Mouse (Mus musculus): ENCODE results near the gene Nmnat1.

Gene Nmnat1

DNA sequence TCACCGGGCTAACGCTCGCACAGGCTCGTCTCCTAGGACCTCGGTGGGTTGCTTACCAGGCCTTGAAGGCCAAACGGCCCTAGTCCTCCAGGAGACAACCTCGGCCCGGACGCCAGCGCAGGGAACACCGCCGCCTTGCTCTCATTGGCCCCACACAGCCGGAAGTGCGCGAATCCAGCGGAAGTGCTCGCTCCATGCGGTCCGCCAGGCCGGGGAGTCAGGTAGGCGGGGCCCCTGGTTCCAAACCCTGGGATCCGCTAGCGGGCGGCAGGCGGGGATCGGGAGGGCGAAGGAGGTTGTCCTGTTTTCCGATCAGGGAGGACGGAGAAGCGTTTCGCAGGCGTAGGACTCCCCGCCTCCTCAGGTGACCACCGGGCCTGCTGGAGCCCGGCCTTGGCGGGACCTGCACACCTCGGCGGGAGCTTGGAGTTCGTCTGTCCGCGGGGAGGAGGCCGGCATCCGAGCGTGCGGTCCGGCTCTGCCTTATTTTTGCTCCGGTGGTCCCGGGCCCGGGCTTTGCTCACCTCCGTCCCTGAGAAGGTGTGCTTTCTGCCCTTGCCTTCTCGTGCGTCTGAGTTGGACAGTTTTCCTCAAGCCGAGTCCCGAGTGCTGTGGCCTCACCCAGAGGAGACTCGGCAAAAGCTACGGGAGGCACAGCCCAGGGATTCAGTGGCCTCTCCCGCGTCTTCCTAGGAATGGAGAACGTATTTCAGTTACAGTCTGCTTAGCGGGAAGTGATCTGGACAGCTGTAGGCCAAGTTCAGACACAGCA is at the start of gene Nmnat1, which contains the start of gene Lzic:
Nmnat1 (minus strand) TSS at position 150 of the 772 bp plus-strand sequence.
Lzic (plus strand) TSS at position 177 of the 772 bp plus-strand sequence.
- DNase-seq (ENCODE audit: low spot score in 2 of 2), result peak; percentile 93

DNA sequence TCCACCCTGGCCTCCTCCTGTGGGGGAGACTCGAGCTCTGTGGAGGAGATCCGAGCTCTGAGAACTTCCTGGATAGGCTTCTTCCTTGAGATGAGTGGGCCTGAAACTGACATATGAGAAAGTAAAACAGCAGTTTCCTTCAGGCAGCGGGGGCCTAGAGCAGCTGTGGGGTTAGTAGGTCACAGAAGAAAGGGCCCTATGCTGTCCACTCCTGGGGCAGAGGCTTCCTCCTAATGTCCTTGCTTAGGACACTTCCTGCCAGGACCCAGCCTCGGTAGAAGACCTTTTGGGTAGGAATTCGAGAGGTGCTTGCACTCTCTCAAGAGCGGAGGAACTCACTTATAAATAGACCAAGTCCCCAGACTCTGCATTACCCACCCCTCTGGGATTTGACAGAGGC is 44.7 kb upstream of the Nmnat1 start:
- peak in 1 of 2 experiments; percentile 28 for DNase-seq (ENCODE audit: low spot score in 2 of 2)

DNA sequence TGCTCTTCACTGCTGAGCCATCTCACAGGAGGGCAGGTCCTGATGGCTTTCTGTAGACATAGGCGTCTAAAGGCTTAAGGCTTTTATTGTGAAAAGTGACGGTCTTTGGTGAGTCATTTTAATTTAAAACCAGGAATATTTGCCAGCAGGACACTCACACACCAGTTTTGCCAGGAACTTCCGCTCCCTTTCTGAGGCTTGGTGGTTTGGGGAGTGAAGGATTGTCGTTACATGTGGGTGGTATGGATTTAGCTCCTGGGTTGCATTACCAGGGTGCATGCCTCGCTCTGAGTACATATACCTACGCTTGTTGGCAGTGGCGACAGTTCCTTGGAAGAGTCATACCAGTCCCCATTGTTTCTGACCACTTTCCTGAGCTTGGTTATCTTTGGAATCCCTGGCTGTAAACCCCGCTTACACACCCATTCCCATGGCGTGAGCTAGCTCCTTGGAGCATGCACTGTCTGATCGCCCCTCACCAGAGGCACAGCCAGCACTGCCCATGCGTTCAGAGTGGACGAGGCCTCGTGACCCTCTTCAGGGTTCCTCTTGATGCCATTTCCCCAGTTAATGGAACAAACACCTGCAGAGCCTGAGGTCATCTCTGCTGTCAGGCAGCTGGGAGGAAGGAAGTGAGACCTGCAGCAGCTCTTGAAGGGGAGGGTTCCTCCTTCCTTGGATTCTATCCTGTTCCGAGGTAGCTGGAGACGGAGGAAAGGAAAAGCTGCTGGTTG is 42.8 kb upstream of the Nmnat1 start:
- DNase-seq (ENCODE audit: low spot score in 2 of 2), result peak; percentile 54 to 84

DNA sequence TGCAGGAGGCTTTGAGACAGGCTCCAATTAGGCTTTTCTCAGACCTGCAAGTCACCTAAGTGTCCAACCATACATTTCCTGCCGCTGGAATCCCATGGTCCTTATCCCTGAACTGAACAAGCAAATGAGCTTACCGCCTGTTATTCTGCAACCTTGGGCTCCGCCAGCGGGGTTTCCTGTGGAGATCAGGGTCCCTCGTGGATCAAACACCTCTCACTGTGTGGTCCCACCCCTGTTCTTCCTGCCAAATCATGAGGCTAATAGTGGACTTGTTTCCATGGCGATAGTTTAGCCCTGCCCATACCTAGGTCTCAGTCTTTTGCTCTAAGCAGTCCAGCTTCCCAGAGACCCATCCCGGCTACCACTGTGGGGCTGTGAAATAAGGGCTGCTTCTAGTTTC is 41.3 kb upstream of the Nmnat1 start:
- DNase-seq (ENCODE audit: low spot score in 2 of 2), result peak; percentile 80 to 92

DNA sequence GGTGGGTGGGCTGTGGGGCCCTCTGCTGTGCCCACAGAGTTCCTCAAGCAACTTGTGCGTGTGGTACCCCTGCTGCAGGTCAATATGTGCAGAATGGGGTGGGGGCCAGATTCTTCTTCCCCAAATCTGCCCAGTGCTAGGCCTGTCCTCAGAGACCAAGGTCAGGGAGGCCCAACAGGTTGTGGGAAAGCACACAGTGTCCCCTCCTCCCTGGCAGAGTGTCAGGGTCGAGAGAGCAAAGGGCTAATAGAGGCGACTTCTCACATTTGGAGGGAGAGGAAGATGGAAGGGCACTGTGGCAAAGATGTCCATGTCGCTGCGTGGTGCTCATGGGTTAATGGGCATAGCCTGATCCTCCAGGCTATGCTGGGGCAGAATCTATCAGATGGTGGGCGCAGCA is 40.8 kb upstream of the Nmnat1 start:
- no peak for DNase-seq (ENCODE audit: low spot score in 2 of 2)

DNA sequence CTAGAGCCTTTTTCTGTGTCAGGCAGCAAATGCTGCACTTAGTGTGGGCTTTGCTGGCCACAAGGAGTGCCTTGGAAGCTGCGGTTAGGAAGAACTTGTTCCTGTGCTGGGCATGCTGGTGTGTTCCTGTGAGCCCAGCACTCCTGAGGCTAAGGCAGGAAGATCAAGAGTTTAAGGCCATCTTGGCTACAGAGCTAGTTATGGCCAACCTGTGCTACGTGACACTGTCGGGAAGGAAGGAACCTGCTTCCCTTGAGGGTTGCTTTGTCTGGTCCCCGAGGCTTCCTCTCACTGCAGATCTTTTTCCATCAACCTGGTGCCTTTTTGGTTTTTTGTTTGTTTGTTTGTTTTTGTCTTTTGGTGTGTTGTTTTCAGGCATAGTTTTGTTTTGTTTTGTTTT is 40.2 kb upstream of the Nmnat1 start:
- DNase-seq (ENCODE audit: low spot score in 2 of 2), result no peak

DNA sequence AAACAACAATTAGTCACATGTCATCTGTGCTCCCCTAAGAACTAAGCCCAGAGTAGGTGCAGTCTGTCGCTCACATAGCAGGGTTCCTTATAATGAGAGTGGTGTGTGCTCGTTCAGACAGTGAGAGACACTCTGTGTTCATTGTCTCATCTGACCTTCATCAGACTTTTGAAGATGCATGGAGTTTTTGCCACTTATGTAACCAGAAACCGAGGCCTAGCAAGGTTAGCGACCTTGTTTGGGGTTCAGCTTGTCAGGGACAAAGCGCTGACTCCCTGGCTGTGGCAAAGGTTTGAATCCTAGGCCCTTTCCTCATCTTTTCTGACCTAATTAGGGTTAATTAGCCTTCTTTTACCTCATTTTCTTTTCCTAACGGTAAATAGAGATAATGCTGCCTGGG is 39.0 kb upstream of the Nmnat1 start:
- no peak for DNase-seq (ENCODE audit: low spot score in 2 of 2)

DNA sequence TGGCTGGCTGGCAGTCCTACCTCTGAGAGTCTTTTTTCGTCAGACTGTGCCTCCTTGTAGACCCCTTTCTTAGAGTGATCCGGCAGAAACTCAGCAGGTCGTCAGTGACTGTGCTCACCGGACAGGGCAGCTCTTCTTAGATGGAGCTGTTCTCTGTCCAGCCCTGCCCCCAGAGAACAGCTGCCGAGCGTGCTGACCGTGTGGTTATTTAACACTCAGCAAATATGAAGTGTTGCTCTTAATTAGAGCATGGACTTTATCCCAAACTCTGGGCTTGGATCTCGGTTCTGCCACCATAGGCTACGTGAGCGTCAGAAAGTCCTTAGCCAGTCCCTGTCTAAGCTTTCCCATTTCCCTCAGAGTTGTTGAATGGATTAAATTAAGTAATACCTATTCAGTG is 36.3 kb upstream of the Nmnat1 start:
- DNase-seq (ENCODE audit: low spot score in 2 of 2), result no peak

DNA sequence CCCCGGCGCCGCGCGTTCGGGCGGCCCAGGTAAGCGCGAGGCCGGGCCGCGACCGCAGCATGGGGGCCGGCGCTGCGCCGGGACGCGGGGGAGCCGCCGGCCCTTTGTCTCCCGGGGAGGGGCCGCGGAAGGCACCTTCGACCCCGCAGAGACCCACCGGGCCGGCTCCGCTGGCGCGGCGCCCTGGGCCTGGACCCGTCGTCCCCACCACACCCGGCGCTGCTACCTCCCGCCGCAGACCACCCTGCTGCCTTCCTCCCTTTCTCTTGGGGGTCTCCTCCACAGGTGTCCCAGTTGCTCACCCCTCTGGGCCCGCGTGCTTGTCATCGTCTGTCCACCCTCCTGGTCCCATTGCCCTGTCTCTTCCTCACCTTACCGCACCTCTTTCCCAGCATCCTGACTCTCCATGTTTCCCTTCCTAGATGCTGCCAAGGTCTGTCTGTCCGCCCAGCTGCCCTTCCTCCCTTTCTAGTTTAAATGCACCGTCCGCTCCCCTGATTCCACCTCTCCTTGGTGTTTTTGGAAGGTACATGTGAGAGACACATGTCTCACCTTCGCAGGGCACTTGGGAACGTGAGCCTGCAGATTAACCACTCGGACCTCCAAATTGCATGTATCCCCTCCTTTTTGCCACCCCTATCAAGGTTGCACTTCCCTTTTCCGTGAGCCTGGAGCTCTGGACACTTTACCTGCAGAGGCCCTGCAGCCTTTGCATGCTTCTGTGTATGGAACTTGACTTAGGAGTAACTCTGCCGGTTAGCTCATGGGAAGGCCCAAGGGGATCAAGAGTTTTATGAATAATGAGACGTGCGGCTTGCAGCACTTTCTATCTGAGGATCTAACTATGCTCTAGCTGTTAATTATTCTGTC is 33.6 kb upstream of the Nmnat1 start:
- DNase-seq (ENCODE audit: low spot score in 2 of 2), result no peak

DNA sequence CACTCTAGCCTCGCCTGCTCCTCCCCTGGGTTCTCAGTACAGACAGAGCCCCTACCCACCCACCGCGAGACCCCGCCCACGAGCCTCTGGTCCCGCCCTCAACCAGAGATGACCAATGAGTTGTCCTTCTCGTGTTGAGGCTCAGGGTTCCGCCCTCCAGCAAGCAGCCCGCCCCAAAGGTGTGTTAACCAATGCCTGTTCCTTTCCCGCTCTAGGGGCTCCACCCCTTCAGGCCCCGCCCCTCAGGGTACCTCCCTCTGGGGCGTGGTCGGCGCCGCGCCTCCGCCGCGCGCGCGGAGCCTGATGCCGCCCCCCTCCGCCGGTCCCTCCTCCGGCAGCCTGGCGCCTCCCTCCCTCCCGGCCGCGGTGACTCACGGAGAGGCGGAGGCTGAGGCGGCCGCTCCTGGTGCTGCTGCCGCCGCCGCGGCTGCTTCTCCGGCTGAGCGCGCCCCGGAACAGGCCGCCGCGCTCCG is 32.9 kb upstream of the Nmnat1 start, which contains the start of gene Ctnnbip1:
Ctnnbip1 (plus strand) TSS at position 369 of the 473 bp plus-strand sequence.
- peak; percentile 96 to 97 for DNase-seq (ENCODE audit: low spot score in 2 of 2)

DNA sequence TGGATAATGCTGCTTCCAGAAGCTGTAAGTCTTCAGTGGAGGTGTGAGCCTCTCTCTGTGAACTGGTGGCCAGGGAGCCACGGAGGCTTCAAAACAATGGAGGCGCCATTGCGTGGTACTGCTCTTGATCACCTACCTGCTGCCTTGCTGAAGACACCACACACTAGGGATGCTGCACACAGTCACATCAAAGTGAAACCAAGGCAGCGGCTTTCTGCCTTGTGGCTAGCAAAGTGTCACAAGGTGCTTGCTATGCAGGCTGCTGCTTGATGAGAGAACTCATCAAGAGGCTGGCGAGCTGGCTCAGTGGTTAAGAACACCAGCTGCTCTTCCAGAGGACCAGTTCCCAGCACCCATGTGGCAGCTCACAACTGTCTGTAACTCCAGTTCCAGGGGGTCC is 30.7 kb upstream of the Nmnat1 start:
- DNase-seq (ENCODE audit: low spot score in 2 of 2), result no peak

DNA sequence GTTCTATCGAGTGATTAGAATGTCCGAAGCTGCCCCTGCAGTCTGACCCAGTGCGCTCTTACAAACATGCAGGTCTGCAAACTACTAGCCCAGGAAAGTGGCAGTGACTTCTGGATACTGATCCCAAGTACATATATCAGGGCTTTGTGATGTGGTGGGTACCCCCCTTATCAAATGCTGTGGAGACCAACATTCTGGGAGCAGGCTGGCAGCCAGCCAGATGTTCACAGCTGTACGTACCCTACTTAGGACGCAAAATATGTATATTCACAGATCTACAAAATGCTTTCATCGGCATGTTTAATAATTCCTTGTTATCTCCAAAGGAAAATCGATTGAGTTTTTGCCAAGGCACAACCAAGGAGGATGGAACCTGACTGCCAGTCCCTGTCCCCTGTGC is 27.1 kb upstream of the Nmnat1 start:
- DNase-seq (ENCODE audit: low spot score in 2 of 2), result no peak

DNA sequence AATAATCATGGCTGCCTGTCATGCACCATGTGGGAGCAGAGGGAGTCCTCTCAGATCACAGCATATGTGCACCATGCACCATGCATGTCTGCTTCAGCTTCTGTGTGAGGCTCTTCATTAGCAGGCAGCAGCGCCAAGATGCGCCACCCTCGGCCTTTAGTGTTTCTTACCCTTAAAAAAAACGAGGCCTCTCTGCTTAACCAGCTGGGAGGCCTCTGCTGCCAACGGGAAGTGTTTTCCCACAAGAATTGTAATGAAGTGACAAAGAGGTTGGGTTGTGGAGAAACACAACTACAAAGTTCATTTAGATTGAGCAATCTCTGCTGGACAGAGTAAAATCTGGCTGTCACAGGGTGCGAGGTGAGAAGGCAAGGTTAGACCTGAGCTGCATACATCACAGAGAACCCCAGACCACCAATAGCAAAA is 26.2 kb upstream of the Nmnat1 start:
- no peak for DNase-seq (ENCODE audit: low spot score in 2 of 2)

DNA sequence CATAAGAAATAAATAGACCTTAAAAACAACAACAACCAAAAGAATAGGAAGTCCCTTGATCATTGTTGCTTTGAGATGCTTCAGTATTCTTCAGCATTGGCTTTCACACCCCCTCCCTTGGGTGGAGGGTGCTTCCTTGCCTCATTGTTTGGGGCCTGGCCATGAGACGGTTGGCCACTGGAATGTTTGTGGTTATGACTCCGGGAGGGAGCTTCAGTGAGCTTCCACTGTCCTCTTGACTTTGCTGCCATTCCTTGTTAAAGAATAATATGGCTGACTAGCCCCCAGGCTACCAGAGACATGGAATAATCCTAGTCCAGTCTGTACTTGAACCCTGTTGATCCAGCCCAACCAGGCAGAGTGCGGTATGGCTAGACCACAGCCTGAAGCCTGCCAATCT is 21.9 kb upstream of the Nmnat1 start:
- no peak for DNase-seq (ENCODE audit: low spot score in 2 of 2)

DNA sequence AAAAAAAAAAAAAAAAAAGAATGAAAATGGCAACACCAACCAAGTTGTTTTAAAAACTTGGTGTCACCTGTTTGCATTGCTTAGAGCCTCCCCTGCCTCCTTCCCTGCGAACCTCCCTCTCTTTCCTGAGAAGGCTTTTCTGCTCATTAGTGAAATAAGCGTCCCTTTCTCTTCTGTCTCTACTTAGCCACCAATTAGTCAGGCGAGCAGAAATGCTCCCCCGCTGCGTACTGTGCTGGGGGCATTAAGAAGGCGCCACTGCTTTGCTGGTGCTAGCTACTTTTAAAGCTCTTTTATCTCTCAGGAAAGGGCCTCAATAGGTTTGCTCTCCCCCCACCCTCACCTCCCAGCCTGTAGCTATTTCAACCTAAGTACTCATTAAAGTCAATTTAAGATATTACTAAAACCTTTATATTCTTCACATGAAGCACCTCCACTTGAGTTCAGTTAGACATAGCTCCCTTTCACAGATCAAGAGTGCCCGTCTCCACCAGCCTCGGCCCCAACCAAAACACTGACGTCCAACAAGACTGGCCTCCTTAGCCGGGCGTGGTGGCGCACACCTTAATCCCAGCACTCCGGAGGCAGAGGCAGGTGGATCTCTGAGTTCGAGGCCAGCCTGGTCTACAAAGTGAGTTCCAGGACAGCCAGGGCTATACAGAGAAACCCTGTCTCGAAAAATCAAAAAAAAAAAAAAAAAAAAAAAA is 20.4 kb upstream of the Nmnat1 start:
- no peak for DNase-seq (ENCODE audit: low spot score in 2 of 2)

DNA sequence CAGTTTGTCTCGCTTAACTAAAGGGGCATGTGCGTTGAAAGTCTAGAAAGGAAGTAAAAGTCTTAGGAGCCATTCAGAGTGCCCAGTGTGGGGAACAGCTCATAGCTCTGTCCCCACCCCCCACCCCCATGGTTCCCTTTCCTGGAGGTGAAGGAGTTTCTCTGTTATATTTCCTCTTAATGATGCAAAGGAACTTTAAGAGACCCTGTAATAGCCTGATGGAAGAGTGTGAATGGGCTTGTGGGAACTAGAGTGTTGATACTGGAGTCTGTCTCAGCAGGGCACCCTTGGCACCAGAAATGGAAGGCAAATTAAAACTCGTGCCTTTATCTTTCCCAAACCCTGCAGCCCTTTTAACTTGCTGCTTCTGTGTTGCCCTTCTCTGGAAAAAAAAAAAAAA is 19.9 kb upstream of the Nmnat1 start:
- no peak for DNase-seq (ENCODE audit: low spot score in 2 of 2)

DNA sequence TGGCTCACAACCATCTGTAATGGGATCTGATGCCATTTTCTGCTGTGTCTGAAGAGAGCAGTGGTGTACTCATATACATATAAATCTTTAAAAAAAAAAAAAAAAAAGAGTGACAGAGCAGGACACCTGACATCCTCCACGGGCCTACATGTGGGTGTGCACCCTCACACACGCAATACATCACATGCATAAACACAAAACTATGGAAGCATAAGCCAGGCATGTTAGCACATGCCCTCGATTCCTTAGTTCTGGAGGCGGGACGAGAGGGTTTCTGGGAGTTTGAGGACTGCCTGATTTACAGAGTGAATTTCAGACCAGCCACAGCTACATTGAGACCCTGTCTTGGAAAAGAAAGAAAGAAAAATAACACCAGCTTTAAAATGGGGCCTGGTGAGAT is 19.4 kb upstream of the Nmnat1 start:
- DNase-seq (ENCODE audit: low spot score in 2 of 2), result no peak

DNA sequence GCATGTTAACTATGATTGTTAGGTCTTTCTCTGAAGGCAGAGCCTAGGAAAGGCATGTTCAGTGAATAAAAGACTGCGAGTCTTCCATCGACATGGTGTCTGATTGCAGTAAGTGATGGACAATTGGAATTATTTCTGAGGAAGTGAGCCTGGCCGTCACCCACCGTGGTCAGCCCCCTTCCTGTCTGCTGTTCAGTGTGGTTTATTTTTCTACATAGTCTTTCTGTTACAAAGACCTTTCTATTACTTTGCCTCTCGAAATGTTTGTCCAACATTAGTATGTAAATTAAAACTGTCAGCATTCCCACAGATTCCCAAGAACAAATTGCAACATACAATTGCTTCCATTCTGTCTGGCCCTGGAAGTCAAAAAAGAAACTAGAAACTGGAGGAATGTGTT is 14.8 kb upstream of the Nmnat1 start:
- no peak for DNase-seq (ENCODE audit: low spot score in 2 of 2)

DNA sequence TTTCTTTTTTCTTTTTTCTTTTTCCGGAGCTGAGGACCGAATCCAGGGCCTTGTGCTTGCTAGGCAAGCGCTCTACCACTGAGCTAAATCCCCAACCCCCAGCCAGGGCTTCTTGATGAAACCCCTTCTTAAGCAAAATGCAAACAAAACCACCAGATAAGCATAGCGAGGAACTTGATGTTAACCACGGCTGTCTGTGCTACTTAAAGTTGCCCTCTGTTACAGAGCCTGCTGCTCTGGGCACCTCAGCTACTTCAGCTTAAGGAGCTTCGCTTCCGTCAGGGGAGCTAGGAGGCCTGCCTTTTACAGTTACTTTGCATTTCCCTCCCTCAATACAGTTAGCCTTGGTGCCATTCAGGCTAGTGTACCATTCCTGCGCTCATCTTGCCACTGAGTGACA is 13.9 kb upstream of the Nmnat1 start:
- DNase-seq (ENCODE audit: low spot score in 2 of 2), result no peak

DNA sequence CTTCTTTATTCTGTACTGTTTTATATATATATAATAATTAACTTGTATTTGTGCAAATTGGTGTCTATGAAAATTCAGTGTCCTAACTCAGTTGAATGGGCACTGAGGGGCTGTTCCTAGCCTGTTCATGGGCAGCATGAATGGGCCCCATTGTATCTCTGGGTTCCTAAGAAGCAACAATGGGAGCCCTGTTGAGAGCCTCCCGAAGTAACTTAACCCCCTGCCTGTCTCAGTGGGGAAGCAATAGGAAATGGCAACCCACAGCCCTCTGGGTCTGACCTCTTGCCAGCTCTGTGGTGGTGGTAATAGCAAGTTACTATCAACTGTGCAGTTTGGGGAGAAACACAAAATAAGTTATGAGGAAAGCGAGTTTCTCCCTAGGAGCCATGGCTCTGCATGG is 11.6 kb upstream of the Nmnat1 start:
- DNase-seq (ENCODE audit: low spot score in 2 of 2), result no peak

DNA sequence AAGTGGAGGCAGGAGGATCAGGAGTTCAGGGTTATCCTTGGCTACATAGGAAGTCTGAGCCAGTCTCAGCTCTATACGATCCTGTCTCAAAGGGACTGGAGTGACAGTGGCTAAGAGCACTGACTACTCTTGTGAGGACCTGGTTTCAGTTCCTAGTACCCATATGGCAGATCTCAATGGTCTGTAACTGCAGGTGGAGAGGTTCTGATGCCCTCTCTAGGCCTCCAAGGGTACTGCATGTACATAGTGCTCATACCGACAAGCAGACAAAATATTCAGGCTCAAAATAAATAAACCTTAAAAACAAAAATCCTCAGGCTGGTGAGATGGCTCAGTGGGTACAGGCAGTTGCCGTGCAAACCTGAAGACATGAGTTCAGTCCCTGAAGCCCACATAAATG is 6.1 kb upstream of the Nmnat1 start:
- DNase-seq (ENCODE audit: low spot score in 2 of 2), result no peak
